Mouse (Mus musculus) testis, adult 2 months (tissue): Measurements from ENCODE around the gene Nrcam. TPM values are rescaled to one million over a fixed set of nuclear protein-coding genes. Genes with fewer than 3 reads are reported as not detected.
A peak's percentile ranks its signal among the peaks of the same experiment; 100 is the strongest.

Source experiments
- H3K27ac ChIP-seq: fragments of 200-500 bp; 2 replicates; pipeline ENCODE4 v1.5.1; 2012; ENCODE audit warnings: low read depth, low read length; ENCODE audit not compliant: control insufficient read depth, insufficient read depth
- H3K27me3 ChIP-seq: fragments of 200-500 bp; 2 replicates; pipeline ENCODE4 v1.6.1; 2012; ENCODE audit warnings: mild to moderate bottlenecking, low read length, moderate library complexity; ENCODE audit not compliant: control insufficient read depth, insufficient read depth
- H3K36me3 ChIP-seq: fragments of 200-500 bp; 2 replicates; pipeline ENCODE4 v1.6.1; 2012; ENCODE audit warnings: mild to moderate bottlenecking, low read length; ENCODE audit not compliant: control insufficient read depth, insufficient read depth
- H3K4me1 ChIP-seq: fragments of 200-500 bp; 2 replicates; pipeline ENCODE4 v1.6.1; 2012; ENCODE audit warnings: low read length; ENCODE audit not compliant: control insufficient read depth, insufficient read depth
- H3K4me3 ChIP-seq: fragments of 200-500 bp; 2 replicates; pipeline ENCODE4 v1.5.1; 2012; ENCODE audit warnings: low read depth, mild to moderate bottlenecking, low read length, moderate library complexity, mixed read lengths; ENCODE audit not compliant: control insufficient read depth
- CTCF ChIP-seq: fragments of 200-500 bp; IDR thresholded peaks from 2 replicates; pipeline ENCODE4 v1.5.1; 2012; ENCODE audit warnings: low read depth, mild to moderate bottlenecking, inconsistent platforms, low read length, moderate library complexity; ENCODE audit not compliant: control insufficient read depth, insufficient read depth, insufficient replicate concordance
- POLR2A ChIP-seq: fragments of 200-500 bp; IDR thresholded peaks from 2 replicates; pipeline ENCODE4 v1.6.1; 2012; ENCODE audit warnings: low read depth, mild to moderate bottlenecking, inconsistent platforms, low read length, moderate library complexity; ENCODE audit not compliant: control insufficient read depth
- polyA plus RNA-seq: library from polyadenylated mRNA; depleted of rRNA; stranded (reverse); fragments of >200 nt; gene quantifications from 2 replicates; pipeline ENCODE4 v1.2.3, GENCODE M21; 2012

The Nrcam gene
- polyA plus RNA-seq, 1 experiment, result 0.94 TPM

DNA sequence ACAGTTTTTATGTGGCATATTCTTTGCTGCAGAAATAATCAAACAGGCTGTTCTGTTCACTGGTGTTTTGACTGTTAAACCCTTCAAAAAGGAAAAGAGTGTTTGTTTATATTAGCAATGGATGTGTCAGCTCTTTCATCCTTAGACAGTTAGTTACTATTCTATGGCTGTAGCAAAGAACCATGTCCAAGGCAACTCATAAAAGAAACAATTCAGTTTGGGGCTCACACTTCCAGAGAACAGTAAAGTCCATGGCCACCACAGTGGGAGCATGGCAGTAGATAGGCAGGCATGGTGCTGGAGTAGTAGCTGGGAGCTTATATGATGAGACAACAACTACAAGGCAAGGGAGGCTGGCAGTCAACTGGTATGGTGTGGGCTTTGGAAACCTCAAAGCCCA is 231.3 kb downstream of the Nrcam start:
- Histone ChIP-seq H3K4me1 (no peaks in the 10 kb centered on the region), H3K4me3 (no peak overlapping the region), H3K36me3 (no peaks in the 10 kb centered on the region), H3K27ac (no peak overlapping the region), H3K27me3 (no peaks in the 10 kb centered on the region)
- TF ChIP-seq CTCF (no peak), POLR2A (no peak)

DNA sequence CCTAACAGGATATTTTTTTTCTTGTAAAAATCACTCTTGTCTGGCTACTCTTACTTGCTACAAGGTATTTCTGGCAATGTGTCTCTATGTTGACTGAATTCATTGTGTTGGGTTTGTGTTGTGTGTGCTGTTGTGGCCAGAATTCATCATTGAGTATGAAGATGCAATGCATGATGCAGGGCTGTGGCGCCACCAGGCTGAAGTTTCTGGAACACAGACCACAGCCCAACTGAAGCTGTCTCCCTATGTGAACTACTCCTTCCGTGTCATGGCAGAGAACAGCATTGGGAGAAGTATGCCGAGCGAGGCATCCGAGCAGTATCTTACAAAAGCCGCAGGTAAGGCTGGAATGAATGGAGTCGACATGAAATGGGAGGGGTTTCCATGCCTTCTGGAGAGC is 241.4 kb downstream of the Nrcam start:
- no peak overlapping the region for H3K27ac ChIP-seq

DNA sequence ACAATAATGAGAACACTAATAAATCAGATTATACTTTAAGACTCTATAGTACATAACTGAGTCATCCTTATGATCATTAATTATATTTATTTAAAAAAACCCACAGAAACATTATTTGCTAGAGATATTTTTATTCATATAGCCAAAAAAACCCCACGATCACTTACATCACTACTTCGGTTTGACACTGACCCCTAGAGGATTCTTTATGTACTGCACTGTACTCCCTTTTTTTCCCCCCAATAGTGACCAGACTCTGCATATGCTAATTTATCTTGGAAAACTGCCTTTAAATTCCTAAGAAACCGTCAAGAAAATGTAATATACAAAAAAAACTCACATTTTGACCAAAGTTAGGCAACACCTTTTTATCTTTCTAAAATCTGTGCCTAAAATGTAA is 244.0 kb downstream of the Nrcam start:
- no peaks in the 10 kb centered on the region for H3K36me3 ChIP-seq
- no peaks in the 10 kb centered on the region for H3K27me3 ChIP-seq
- H3K4me3 ChIP-seq, result no peak overlapping the region
- H3K27ac ChIP-seq, result no peak overlapping the region
- no peaks in the 10 kb centered on the region for H3K4me1 ChIP-seq
- TF ChIP-seq CTCF, result no peak
- TF ChIP-seq POLR2A, result no peak

More for the DNA sequence above, 241.4 kb downstream of the Nrcam start:
- Histone ChIP-seq H3K4me3 (no peak overlapping the region), H3K36me3 (no peaks in the 10 kb centered on the region), H3K4me1 (no peaks in the 10 kb centered on the region), H3K27me3 (no peaks in the 10 kb centered on the region)
- TF ChIP-seq POLR2A, result no peak
- no peak for TF ChIP-seq CTCF

DNA sequence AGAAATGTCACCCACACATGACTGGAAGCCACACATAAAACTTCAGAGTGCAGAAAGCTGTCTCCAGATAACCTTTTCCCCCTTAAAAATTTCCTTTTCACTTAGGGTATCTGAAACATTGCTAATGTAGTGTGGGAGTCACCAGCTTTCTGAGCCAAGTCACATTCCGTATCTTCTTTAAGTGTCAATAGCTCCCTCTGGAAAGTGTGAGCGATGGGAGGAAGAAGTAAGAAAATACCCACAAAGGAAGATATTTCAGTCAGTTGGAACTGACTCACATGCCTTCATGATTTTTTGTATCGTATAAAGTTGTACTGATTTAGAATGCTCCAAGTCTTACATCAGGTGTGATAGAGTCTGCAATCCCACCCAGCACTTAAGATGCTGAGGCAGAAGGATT is 245.5 kb downstream of the Nrcam start:
- Histone ChIP-seq H3K27me3 (no peaks in the 10 kb centered on the region), H3K27ac (no peak overlapping the region), H3K4me1 (no peaks in the 10 kb centered on the region), H3K36me3 (no peaks in the 10 kb centered on the region), H3K4me3 (no peak overlapping the region)
- TF ChIP-seq POLR2A (no peak), CTCF (no peak)

DNA sequence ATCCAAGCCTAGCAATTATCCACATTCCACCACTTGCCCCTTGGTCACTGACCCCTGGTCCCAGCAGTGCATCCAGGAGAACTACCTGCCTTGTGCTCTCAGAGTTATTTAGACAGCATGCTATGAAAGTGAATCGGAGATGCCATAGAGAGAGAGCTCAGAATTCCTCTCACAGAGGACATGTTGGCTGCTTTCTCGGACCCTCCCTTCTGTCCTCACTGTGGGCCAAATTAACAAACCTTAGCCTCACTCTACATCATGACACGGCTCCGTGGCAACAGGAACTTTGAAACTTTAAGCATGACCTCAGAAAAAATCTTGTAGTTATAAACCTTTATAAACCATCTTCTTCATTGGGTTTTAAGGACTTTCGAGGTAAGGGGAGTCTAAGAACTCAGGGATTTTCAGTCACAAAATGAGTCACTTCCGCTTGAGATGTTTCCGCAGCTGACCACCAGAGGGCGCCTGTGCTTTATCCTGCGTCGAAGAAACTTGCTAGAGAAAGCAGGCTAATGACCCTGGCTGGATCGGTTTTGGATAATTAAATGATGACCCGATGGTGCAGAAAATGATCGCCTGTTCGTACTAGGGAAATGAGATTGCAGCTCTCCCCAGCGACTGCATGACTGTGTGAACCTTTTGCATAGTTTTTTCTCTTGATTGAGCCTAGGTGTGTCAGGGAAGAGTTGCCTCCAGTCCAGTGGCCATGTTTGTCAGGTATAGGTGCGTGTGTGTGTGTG is 272.9 kb downstream of the Nrcam start:
- Histone ChIP-seq H3K27me3 (no peaks in the 10 kb centered on the region), H3K4me3 (no peak overlapping the region; the same call in 1 of the 2 replicates), H3K36me3 (no peaks in the 10 kb centered on the region), H3K4me1 (no peaks in the 10 kb centered on the region; the same call in 1 of the 2 replicates), H3K27ac (no peak overlapping the region)
- TF ChIP-seq POLR2A (no peak), CTCF (peak; percentile 80)

DNA sequence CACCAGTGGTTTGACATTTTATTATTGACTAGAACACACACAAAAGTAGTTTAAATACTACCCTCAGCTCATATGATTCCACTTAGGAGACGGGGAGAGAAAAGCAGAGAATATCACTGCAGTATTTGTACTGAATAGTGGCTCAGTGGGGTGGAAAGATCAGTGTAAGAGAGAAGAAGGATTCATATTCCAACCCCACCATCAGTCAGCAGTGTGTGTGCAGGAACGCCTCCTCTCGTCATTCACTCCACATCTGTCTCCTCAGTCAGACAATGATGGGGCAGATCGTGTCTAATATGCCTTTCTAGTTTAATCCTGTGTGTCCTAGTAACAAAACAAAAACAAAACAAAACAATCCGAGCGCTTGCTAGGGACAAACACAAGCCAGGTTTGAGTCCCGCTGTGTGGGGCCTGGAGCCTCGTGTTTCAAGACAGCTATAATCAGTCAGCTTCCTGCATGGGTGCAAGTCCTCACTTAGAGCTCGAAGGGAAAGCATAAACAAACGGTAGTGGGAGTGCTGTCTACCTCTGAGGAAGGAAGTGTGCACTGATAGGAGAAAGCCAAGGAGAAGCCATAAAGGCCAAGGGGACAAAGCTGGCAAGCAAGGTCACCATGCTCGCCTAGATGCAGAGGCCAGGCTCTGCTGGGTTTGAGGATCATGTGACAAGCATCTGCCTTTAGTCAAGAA is 273.7 kb downstream of the Nrcam start:
- Histone ChIP-seq H3K36me3 (no peaks in the 10 kb centered on the region), H3K4me1 (no peaks in the 10 kb centered on the region; the same call in 1 of the 2 replicates), H3K4me3 (no peak overlapping the region), H3K27ac (no peak overlapping the region), H3K27me3 (no peaks in the 10 kb centered on the region)
- TF ChIP-seq POLR2A (no peak), CTCF (no peak)

DNA sequence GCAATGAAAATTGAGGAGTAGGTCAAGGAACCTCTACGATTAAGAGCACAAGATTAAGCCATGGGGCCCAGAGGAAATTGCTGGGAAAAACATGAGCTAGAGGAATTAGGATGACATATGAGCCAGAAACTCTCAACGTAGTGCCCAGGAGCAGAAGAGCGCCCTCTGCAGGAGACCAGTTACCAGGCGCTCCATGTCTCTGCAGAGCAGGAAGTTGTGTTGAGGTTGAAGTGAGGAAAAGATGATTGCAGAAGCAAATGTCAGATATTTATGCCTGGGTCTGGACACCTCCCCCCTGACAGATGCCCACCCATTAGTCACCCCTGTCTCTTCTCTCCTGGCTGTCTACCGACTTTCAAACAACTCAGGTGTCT is 274.3 kb downstream of the Nrcam start:
- TF ChIP-seq POLR2A, result no peak
- TF ChIP-seq CTCF, result peak; percentile 54; the same call in 1 of the 2 replicates

More for the DNA sequence above, 274.3 kb downstream of the Nrcam start:
- Histone ChIP-seq H3K36me3 (no peaks in the 10 kb centered on the region), H3K27ac (no peak overlapping the region), H3K27me3 (no peaks in the 10 kb centered on the region), H3K4me3 (no peak overlapping the region), H3K4me1 (no peaks in the 10 kb centered on the region; the same call in 1 of the 2 replicates)
